Mouse (Mus musculus) kidney, embryonic 16.5 days (tissue): Measurements from ENCODE around the gene Actr2. TPM values are rescaled to one million over a fixed set of nuclear protein-coding genes. Genes with fewer than 3 reads are reported as not detected.

ENCODE experiments used
- ATAC-seq: fragments of 200-750 bp; cut with Nextera tagmentation; 2 replicates; pipeline ENCODE4 v1.8.0; 2017; ENCODE audit warnings: moderate TSS enrichment; ENCODE audit not compliant: low FRiP score, low TSS enrichment
- H3K27ac ChIP-seq: fragments of 300-500 bp; sonication (generic); 2 replicates; pipeline ENCODE4 v1.5.1; 2014; ENCODE audit warnings: low read length
- H3K27me3 ChIP-seq: fragments of 300-500 bp; sonication (generic); 2 replicates; pipeline ENCODE4 v1.6.1; 2014; ENCODE audit warnings: low read length, control low read depth, mixed read lengths; ENCODE audit not compliant: insufficient read depth
- H3K36me3 ChIP-seq: fragments of 300-500 bp; sonication (generic); 2 replicates; pipeline ENCODE4 v1.6.1; 2014; ENCODE audit warnings: low read length, control low read depth, mixed read lengths; ENCODE audit not compliant: insufficient read depth
- H3K4me1 ChIP-seq: fragments of 300-500 bp; sonication (generic); 2 replicates; pipeline ENCODE4 v1.6.1; 2014; ENCODE audit warnings: low read length, control low read depth, mixed read lengths; ENCODE audit not compliant: insufficient read depth
- H3K4me2 ChIP-seq: fragments of 300-500 bp; sonication (generic); replicated peaks from 2 replicates; pipeline ENCODE4 v1.6.1; 2014; ENCODE audit warnings: low read depth, low read length
- H3K4me3 ChIP-seq: fragments of 300-500 bp; sonication (generic); 2 replicates; pipeline ENCODE4 v1.5.1; 2014; ENCODE audit warnings: mild to moderate bottlenecking, low read length
- H3K9ac ChIP-seq: fragments of 300-500 bp; sonication (generic); replicated peaks from 2 replicates; pipeline ENCODE4 v1.6.1; 2014; ENCODE audit warnings: low read length
- H3K9me3 ChIP-seq: fragments of 300-500 bp; sonication (generic); 2 replicates; pipeline ENCODE4 v1.6.1; 2016; ENCODE audit warnings: low read length, control low read depth
- WGBS: fragments of 180-500 bp; shearing (Covaris S2); extraction: QIAGEN DNeasy Blood & Tissue Kit; methylation state at CpG from one replicate; pipeline ENCODE4 v1.1.7; 2014; 5-methylcytosine and 5-hydroxymethylcytosine counted together
- polyA plus RNA-seq: library from polyadenylated mRNA; unstranded; fragments of >200 nt; fragmentation: Nextera tagmentation; extraction: Ambion mirVana; gene quantifications from 2 replicates; pipeline ENCODE4 v1.2.1, GENCODE M21; 2015

Gene Actr2
- polyA plus RNA-seq, 1 experiment from 2014 or later, result 109 TPM

GRCm38 (mm10) chr11:20059736-20060135 lies 53.0 kb downstream of the Actr2 start:
- Histone ChIP-seq H3K4me2 (no peak overlapping the region), H3K27ac (no peak overlapping the region), H3K4me3 (no peak overlapping the region), H3K9me3 (no peaks in the 10 kb centered on the region), H3K9ac (no peak overlapping the region), H3K4me1 (no peaks in the 10 kb centered on the region), H3K36me3 (peaks cover 33% of the 10 kb centered on the region), H3K27me3 (no peaks in the 10 kb centered on the region)
- 92% methylated on average over 3 of the region's 3 CpGs for WGBS
- ATAC-seq, result no peak

- Histone ChIP-seq H3K4me2 (no peak overlapping the region), H3K27me3 (no peaks in the 10 kb centered on the region), H3K27ac (no peak overlapping the region), H3K36me3 (peaks cover 32% of the 10 kb centered on the region), H3K9me3 (no peaks in the 10 kb centered on the region), H3K4me3 (no peak overlapping the region), H3K4me1 (no peaks in the 10 kb centered on the region), H3K9ac (no peak overlapping the region)
- ATAC-seq, result no peak
- 91% methylated on average over 2 of the region's 2 CpGs for WGBS
These were observed 55.3 kb downstream of the Actr2 start for GRCm38 (mm10) chr11:20057429-20057828.

GRCm38 (mm10) chr11:20056168-20056567 lies 56.5 kb downstream of the Actr2 start:
- 79% methylated on average over 1 of the region's 1 CpGs for WGBS
- Histone ChIP-seq H3K4me1 (no peaks in the 10 kb centered on the region), H3K36me3 (peaks cover 28% of the 10 kb centered on the region), H3K9me3 (no peaks in the 10 kb centered on the region), H3K4me2 (no peak overlapping the region), H3K27ac (no peak overlapping the region), H3K9ac (no peak overlapping the region), H3K4me3 (no peak overlapping the region), H3K27me3 (no peaks in the 10 kb centered on the region)
- no peak for ATAC-seq

GRCm38 (mm10) chr11:20054617-20055016 lies 58.1 kb downstream of the Actr2 start:
- no peak for ATAC-seq
- Histone ChIP-seq H3K4me2 (no peak overlapping the region), H3K9ac (no peak overlapping the region), H3K4me1 (no peaks in the 10 kb centered on the region), H3K9me3 (no peaks in the 10 kb centered on the region; the same call in 1 of the 2 replicates), H3K27ac (no peak overlapping the region), H3K4me3 (no peak overlapping the region), H3K36me3 (peaks cover 22% of the 10 kb centered on the region), H3K27me3 (no peaks in the 10 kb centered on the region)
- 41% methylated on average over 5 of the region's 5 CpGs for WGBS

GRCm38 (mm10) chr11:20053951-20054350 lies 58.8 kb downstream of the Actr2 start:
- H3K4me2 ChIP-seq, result no peak overlapping the region

GRCm38 (mm10) chr11:20052814-20053536 lies 59.7 kb downstream of the Actr2 start:
- H3K27ac ChIP-seq, result no peak overlapping the region
- no peaks in the 10 kb centered on the region for H3K27me3 ChIP-seq
- H3K4me1 ChIP-seq, result no peaks in the 10 kb centered on the region
- no peak for ATAC-seq
- WGBS, result 61% methylated on average over 13 of the region's 13 CpGs
- H3K9me3 ChIP-seq, result peaks cover 2% of the 10 kb centered on the region; the same call in 1 of the 2 replicates
- no peak overlapping the region for H3K9ac ChIP-seq
- no peak overlapping the region for H3K4me2 ChIP-seq
- no peak overlapping the region for H3K4me3 ChIP-seq
- H3K36me3 ChIP-seq, result peaks cover 10% of the 10 kb centered on the region; the same call in 1 of the 2 replicates

More at GRCm38 (mm10) chr11:20053951-20054350, 58.8 kb downstream of the Actr2 start:
- peaks cover 17% of the 10 kb centered on the region for H3K36me3 ChIP-seq
- H3K4me3 ChIP-seq, result no peak overlapping the region
- H3K27me3 ChIP-seq, result no peaks in the 10 kb centered on the region
- no peak overlapping the region for H3K27ac ChIP-seq
- no peak overlapping the region for H3K9ac ChIP-seq
- peaks cover 2% of the 10 kb centered on the region; the same call in 1 of the 2 replicates for H3K9me3 ChIP-seq
- no peaks in the 10 kb centered on the region for H3K4me1 ChIP-seq
- 88% methylated on average over 3 of the region's 3 CpGs for WGBS
- no peak for ATAC-seq

GRCm38 (mm10) chr11:20045586-20045985 lies 67.1 kb downstream of the Actr2 start:
- Histone ChIP-seq H3K4me2 (no peak overlapping the region), H3K9me3 (peaks cover 2% of the 10 kb centered on the region; the same call in 1 of the 2 replicates), H3K36me3 (no peaks in the 10 kb centered on the region), H3K9ac (no peak overlapping the region), H3K4me1 (peaks cover 12% of the 10 kb centered on the region), H3K4me3 (no peak overlapping the region), H3K27me3 (no peaks in the 10 kb centered on the region), H3K27ac (no peak overlapping the region)
- WGBS, result 78% methylated on average over 3 of the region's 3 CpGs
- ATAC-seq, result no peak

- H3K27ac ChIP-seq, result no peak overlapping the region
- 88% methylated on average over 4 of the region's 4 CpGs for WGBS
- ATAC-seq, result no peak
These were observed 69.5 kb downstream of the Actr2 start for GRCm38 (mm10) chr11:20043256-20043655.

GRCm38 (mm10) chr11:20042106-20042505 lies 70.6 kb downstream of the Actr2 start:
- Histone ChIP-seq H3K27ac (0 out of 2 replicates have a peak overlapping the region, but pooled peaks have one; percentile 1), H3K4me2 (no peak overlapping the region), H3K4me3 (no peak overlapping the region), H3K9me3 (no peaks in the 10 kb centered on the region), H3K36me3 (no peaks in the 10 kb centered on the region), H3K4me1 (peaks cover 23% of the 10 kb centered on the region), H3K9ac (no peak overlapping the region), H3K27me3 (no peaks in the 10 kb centered on the region)
- ATAC-seq, result no peak
- 65% methylated on average over 4 of the region's 4 CpGs for WGBS

More at GRCm38 (mm10) chr11:20043256-20043655, 69.5 kb downstream of the Actr2 start:
- Histone ChIP-seq H3K4me1 (peaks cover 23% of the 10 kb centered on the region), H3K9ac (no peak overlapping the region), H3K9me3 (no peaks in the 10 kb centered on the region), H3K4me2 (no peak overlapping the region), H3K27me3 (no peaks in the 10 kb centered on the region), H3K36me3 (no peaks in the 10 kb centered on the region), H3K4me3 (no peak overlapping the region)
